Mouse (Mus musculus): ENCODE data around the gene Nup107.

Nup107 gene

DNA sequence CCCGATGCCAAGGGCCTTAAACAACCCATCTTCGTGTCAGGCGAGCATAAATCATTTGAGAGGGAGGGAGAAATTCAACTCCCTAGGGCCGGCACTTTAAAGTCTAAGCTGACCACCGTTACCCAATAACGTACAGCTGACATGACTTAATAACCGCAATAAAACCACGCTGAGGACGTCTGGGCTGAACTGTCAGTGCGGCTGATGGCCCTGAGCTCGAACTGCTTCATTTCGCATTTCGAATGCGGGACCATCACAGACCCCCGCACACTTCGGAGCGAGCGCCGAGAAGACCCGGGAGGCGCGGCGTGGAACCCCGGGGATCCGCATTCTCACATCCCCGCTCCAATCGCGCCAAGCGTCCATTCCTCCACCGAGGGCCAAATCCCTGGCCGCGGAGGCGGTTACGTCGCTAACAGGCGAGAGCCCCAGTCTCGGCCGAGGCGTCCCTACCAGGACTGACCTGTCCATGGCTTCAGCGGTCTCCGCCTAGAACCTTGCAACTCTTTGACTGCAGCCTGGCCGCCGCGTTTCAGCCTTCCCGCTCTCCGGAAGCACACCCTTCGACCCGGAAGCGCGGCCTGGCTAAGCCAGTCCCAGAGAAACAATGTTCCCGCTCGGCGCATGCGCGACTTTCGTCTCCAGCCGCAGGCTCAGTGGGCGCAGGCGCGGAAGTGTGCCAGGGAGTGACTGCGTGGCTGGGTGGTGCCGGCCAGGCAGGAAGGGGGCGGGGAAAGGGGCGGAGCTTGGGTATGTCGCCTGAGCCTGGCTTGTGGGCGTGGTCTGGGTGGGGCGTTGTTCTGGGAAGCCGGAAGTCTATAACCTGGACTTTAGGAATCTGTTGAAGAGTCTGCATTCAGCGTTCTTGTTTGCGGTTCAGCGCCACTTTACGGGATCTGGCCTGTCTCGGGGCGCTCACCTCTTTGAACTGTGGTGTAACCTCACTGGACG is at the start of gene Nup107:
Gene Nup107 (minus strand): TSS at position 565 of the 951 bp plus-strand sequence.
- peak; percentile 100 for DNase-seq (ENCODE audit: extremely low spot score)

DNA sequence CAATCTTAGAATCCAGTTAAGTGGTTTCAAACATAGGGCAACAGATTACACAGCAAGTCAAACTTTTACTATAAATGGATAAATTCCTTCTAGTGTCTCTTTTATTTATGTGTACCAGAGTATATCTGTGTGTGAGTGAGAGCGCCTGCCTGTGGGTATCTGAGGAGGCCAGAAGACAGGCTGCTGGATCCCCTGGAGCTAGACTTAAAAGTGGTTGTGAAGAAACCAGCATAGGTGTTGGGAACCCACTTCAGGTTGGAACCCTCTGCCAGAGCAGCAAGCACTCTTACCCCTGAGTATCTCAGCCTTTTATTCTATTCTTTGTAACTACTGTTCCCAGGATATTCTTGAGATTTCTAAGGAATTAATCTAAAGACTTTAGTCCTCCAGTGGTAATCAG is 49.3 kb upstream of the Nup107 start:
- no peak for DNase-seq (ENCODE audit: extremely low spot score)

DNA sequence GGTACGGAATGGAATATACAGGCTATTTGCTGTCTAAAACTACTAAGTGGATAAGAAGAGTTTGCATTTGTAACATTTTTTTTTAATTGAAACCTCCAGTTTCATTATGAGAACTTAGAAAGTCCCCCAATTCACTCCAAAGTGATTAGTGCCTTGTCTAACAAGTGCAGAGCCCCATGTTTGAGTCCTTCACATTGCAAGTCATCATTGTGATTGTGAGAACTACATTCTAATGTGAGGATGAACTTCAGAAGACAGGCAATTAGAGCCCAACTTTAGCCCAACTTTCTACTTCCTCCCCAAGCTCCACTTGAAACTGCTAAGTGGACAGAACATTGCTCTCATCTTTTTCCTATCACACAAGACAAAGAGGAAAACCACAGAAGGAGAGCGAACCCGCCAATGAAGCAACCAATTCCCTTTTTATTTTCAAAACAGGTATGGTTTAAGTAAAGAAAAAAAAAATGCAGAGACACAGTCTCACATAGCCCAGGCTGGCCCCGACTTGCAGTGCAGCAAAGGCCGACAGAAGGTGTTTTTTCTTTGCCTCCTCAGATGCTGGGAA is 48.0 kb upstream of the Nup107 start:
- no peak for DNase-seq (ENCODE audit: extremely low spot score)

DNA sequence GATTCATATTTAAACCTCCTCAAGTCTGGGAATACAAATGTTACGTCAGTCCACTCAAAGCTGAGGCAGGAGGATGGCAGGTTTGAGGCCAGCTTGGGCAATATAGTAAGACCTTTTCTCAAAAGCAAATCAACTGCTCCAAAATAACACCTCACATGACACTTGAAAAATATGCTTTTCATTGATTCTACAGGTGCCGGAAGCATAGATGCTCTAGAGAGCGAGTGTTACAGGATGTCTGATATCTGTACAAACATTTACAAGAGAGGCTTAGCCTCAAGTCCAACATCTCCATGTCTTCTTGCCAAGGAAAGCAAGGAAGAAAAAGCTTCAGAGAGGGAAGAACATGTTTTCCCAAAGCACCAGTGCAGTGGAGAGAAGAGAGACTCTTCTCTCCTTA is 47.2 kb upstream of the Nup107 start:
- no peak for DNase-seq (ENCODE audit: extremely low spot score)

DNA sequence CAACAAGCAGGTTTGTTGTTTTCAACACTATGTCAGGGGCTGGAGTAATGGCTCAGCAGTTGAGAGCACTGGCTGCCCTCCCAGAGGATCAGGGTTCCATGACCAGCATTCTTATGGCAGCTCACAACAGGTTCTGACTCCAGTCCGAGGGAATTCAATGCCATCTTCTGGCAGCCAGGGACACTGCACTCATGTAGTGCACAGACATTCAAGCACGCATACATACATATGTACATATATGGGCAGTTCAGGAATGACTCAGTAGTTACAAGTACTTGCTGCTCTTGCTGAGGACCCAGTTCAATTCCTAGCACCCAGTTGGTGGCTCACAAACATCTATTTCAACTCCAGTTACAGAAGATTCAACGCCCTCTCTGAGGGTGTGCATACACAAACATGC is 46.4 kb upstream of the Nup107 start:
- no peak for DNase-seq (ENCODE audit: extremely low spot score)

DNA sequence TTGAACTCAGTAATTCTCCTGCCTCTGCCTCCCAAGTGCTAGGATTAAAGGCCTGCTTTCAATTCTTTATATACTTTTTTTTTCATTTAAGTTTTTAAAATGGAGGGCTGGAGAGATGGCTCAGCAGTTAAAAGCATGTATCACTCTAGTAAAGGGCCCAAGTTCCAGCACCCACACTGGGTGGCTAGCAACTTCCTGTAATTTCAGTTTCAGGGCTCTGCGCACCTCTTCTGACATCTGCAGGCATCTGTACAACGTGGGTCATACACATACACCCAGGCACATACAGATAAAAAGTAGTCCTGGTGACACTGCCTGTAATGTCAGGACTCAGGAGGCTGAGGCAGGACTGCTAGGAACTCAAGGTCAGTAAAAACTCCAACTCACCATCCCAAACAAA is 43.8 kb upstream of the Nup107 start:
- no peak for DNase-seq (ENCODE audit: extremely low spot score)

DNA sequence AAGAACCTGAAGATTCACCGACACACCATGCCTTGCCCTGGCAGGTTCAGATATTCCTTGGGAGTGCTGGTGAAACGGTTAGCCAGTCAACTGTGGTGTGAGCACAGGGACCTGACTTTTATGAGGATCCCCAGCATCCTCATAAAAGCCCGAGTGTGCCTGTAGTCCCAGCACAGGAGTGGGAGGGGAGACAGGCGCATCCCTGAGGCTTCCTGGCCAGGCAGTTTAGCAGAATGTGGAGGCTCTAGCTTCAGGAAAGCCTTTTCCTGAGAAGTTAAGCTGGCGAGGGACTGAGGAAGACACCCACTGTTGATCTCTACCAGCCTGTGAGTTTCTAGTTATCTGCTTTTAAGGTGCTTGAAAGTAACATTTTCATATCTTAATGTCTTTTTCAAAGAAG is 42.9 kb upstream of the Nup107 start:
- no peak for DNase-seq (ENCODE audit: extremely low spot score)

DNA sequence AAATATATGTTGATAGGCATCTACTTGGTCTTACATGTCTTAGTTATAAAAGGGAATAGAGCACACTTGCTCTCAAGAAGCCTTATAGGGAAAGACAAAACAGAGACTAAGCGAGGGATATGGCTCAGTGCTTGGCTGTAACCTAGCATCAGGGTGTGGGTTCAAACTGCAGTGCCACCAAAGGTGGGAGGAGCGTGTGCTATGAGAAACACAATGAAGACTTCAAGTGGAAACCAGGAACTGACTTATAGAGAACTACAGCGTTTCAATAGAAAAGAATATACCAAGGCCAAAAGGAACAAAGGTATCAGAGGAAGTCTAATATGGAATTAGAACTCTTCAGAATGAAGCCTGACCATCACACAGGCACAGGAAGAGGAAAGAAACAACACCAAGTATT is 38.3 kb upstream of the Nup107 start:
- no peak for DNase-seq (ENCODE audit: extremely low spot score)

DNA sequence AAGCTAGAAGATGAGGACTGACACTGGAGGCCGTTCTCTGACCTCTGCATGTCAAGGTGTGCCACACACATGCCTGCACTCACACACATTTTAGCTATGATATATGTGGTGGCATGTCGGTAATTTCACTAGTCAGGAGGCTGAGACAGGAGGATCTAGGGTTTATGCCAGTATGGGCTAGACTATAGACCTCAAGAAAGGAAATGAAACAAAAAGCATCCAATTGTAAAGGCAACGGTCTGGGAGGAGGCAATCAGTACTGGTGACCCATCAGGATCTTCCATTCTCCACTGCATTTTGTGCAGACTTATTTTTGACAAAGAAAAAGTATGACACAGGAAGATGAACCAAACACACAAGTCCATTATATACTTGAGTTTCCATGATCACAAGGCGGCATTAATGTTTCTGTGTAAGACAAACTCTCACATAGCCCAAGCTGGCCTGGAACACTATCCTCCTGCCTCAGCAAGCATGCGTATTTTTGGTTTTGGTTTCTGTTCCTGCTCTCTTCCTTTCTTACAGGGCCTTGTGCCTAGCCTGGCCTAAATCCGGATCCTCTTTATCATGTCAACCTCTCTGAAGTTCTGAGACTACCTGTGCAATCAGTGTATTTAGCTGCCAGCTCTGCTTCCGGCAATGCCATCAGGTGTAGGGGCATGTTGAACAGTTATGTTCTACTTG is 37.1 kb upstream of the Nup107 start:
- no peak for DNase-seq (ENCODE audit: extremely low spot score)

DNA sequence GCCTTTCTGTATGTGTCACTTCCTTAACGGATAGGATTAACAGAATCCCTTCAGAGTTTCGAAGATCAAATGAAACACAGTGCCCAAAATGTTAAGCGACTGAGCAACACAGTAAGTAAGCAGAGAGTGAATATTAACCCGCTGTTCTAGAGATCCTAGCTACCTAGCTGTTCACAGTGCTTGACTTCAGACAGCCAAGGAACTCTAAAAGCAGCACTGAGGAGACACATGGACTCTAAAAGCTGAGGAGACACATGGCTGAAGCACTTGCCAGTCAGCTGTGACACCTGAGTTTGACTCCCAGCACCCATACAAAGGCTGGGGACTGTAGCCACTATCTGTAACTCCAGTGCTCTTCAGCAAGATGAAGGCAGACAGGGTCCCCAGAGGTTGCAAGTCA is 36.5 kb upstream of the Nup107 start:
- DNase-seq (ENCODE audit: extremely low spot score): no peak

DNA sequence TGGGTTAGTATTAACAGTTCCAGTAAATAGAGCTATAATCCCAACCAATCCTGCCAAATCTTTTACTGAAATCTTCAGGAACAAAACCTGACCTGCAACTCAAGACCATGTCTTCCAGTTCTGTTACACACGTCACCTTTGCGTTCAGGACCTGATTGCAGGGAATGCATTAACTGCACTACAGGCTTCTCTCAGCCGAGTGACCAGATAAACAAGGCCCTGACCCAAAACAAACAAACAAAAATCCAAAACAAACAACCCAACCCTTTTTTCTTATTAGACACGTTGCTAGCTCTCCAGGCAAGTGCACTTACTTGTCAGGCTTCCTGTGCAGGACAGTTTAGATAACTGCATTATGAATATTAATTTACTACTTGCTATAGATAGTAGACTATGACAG is 36.0 kb upstream of the Nup107 start:
- DNase-seq (ENCODE audit: extremely low spot score): no peak

DNA sequence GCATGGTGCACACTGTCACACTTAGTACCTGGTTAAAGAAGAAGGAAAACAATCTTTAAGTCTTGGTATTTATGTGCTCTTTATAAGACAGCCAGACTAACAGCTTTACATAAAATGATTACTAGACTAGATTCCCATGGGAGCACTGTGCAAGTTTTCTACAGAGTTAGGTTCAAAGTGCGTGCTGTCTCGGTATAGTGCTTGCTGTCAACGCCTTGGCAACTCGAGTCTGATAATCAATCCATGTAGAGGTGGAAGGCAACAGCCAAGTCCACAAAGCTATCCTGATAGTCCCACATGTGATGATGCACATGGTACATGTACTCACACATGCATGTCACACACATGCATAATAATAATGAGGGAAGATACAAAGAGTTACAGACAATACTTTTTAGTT is 32.1 kb upstream of the Nup107 start:
- DNase-seq (ENCODE audit: extremely low spot score): no peak

DNA sequence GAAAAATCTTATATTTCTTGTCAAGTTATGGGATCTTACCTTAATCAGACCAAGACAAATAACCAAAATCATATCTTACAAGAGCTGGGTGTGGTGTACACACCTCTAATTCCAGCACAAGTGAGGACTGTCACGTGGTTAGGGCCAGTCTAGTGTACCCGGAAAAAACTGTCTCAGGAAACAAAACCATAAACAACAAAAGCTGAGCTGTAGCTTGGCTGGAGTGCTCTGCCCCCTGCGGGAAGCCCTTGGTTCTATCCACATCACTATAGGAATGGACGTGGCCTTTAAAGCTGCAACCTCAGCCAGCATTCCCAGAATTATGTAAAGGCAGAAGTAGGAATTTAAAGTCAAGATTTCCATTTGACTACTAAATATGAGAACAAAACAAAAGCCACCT is 31.6 kb upstream of the Nup107 start:
- no peak for DNase-seq (ENCODE audit: extremely low spot score)

DNA sequence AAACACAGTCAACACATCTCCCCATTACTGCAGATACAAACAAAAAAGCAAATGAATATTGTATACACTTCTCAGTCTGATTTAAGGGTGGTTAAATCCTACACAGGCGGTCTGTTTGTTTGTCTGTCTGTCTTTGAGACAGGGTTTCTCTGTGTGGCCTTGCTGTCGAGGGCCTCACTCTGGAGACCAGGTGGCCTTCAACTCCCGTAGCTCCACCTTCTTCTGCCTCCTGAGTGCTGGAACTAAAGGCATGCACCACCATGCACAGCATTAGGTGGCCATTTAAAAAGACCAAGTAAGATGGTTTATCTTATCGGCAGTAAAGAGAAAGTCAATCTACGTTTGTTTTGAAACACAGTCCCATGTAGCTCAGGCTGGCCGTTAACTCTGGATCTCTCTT is 30.8 kb upstream of the Nup107 start:
- no peak for DNase-seq (ENCODE audit: extremely low spot score)

DNA sequence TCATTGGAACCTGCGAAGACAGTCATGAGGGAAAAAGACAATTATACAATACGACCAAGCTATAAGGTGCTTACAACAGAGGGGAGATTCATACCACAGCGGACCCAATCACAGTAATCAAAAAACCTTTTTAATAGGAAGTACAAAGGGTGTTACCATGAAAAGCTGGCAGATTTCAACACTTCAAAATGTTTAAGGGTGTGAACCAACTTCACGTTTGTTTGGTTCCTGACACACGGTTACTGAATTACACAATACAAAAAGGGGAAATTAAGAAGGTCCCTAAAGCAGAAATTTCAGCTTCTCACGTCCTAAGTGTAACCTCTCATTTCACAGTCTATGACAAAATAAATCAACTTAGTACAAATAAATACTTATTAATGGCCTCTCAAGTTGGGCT is 26.1 kb upstream of the Nup107 start:
- no peak for DNase-seq (ENCODE audit: extremely low spot score)

DNA sequence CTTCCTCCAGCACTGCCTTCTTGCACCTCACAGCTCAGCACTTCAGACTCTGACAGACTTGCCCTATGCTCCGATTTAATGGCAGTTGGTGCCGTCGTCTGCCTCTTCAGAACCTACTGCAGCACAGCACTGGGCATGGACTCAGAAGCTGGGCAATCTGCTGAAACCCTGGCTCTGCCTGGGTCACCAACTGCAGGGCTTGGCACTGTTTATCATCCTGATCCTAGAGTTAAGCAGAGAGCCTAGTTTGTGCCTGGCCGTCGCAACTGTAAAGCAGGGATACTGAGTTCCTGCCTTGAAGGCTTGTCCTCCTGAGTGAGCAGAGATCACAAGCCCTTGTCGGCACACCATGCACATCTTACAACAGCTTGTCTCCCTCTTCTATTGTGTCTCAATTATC is 24.2 kb upstream of the Nup107 start:
- no peak for DNase-seq (ENCODE audit: extremely low spot score)

DNA sequence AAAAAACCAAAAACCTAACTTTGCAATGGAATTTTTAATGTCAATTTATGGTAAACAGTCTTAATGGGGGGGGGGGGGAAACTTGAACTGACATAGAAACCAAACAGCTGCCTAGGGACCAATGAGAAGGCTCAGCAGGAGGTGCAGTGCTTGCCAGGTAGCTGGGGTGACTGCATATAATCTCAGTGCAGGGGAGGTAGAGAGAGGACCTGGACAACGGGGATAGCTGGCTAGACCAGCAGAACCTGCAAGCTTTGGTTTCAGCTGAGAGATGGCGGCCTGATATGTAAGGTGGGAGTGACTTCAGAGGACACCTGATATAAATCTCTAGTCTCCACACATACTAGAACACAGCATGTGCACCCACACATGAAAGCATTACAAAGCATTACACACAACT is 20.0 kb upstream of the Nup107 start:
- no peak for DNase-seq (ENCODE audit: extremely low spot score)

DNA sequence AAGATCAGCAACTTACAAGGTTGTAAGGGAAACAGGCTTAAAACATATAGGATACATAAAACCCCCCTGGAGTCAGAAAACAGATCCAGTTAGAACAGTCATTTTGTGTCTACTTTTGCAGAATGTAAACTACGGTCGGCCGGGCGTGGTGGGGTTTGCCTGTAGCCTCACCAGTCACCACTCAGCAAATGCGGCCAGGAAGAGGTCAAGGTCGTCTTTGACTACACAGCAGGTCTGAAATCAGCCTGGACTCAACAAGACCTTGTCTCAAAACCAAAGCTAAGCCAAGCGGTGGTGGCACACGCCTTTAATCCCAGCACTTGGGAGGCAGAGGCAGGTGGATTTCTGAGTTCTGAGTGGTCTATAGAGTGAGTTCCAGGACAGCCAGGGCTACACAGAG is 19.1 kb upstream of the Nup107 start:
- no peak for DNase-seq (ENCODE audit: extremely low spot score)

DNA sequence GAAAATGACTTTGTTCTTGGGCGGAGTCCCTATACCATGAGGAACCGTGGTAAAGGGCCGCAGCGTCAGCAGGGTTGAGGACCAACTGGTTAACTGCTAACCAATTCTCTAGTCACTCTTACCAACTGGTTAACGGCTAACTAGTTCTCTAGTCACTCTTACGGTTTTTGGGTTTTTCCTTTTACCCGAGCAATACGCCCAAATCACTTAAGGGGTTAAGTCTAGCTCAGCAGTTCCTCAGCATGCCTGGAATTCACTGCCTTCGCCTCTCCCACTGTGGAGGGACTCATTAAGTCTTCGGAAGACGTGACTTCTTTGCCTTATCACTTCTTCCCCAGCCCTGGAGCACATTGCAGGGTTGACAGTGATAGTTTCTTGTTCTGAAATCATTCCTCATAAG is 18.0 kb upstream of the Nup107 start:
- DNase-seq (ENCODE audit: extremely low spot score): no peak

DNA sequence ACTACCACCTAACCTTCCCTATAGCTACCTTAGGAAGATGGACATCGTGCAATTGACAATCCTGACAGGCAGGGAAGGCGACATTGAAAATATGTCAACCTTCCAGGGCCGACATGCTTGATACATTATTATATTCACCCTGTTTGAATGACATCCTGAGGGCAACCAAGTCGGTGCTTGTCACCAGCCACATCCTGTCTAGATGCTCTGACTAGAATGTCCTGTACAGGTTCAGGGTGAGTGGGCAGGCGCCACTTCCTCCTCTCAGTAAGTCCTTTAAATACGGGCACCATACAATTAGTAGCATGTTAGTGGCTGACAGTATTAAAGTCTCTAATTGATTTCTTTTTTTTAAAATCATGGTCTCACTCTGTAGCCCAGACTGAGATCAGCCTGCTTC is 15.6 kb upstream of the Nup107 start:
- DNase-seq (ENCODE audit: extremely low spot score): no peak

DNA sequence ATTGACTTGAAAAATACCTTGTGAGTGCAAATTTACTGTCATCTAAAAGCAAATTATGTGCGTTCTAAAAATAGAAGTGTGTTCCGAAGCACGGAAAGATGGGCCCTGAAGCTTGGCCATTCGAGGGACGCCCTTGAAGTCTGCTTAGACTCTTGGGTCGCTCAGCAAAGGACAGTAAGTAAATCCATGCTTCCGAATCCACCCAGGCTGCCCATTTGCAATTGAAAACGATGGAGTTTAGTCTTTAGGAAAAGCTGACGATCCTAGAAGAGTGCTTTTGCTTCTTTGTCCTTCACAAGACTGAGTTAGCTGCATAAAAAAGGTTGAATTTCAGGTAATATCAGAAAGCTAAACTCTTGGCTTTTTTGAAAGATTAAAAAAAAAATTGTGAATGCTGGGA is 13.4 kb upstream of the Nup107 start:
- no peak for DNase-seq (ENCODE audit: extremely low spot score)

DNA sequence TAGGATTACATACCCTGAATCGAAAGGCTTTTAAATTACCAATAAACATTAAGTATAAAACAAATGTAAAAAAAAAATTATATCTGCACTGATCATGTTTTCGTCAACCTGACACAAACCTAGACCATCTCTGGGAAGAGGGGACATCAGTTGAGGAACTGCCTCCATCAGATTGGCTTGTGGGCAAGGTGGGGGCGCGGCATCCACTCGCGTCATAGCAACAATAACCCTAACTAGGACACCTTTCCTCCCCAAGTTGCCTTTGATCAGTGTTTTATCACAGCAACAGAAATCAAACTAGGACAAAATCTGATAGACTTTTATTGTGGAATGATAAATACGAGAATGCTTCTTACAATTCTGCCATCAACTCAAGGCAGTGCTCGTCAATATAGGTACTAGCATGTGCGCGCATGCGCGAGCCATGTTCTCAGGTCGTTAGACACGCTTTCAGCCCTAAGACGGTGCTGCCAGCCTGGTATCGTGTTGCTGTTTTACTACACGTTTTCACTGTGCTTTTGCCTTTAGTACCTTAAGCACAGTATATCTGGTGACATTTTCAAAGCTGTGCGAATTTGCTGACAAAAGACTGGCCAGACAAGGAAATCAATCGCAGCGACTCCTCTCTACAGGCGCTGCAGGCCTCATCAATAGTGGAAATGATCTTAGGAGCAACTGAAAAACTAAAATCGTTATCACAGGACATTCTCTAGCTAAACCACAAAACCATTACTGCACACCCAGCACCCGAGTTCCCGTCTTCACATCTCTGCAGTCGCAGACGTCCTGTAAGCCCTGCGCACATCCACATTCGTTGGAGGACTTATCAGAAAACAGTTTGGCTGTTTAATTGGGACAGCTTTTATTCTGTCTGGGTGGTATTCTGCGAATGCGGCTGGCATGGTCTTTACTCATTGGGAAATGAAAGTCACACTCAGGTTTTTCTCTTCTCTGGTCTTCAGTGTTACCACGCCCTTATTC is 11.7 kb upstream of the Nup107 start:
- no peak for DNase-seq (ENCODE audit: extremely low spot score)
